In the genomic region with DNA sequence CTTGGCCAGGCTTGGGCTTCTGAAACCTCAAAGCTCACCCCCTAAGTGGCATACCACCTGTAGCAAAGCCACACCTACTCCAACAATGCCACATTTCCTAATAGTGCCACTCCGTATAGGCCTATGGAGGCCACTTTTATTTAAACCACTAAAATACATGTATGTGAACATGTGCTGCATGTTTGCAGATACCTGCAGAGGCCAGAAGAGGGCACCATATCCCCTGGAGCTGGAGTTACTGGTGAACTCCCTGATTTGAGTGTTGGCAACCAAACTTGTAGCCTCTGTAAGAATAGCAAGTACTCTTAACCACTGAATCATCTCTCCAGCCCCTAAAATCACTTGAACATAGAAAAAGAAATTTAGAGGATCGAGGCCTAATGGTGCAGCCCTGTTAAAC, we compare ENCODE assay signal across 1 mouse cellular context.
A peak's percentile ranks its signal among the peaks of the same experiment; 100 is the strongest.
TF ChIP-seq lines count a peak whose summit lies in the region.

No protein-coding gene starts in this region.

TF ChIP-seq in CH12.LX, 34 proteins besides CTCF, POLR2A, EP300 and RAD21:
- TF ChIP-seq SMC3 (IDR thresholded peaks at IDR 0.05; ENCODE audit: low read depth, low read length) (peak; percentile 75), ZKSCAN1 (IDR thresholded peaks at IDR 0.05; ENCODE audit: borderline replicate concordance, low read depth, low read length) (no peak), UBTF (IDR thresholded peaks at IDR 0.05; ENCODE audit: low read depth, low read length) (no peak), TCF12 (IDR thresholded peaks at IDR 0.05; ENCODE audit: low read depth, low read length) (no peak), JUND (conservative IDR thresholded peaks at IDR 0.05; ENCODE audit: low read depth, low read length) (no peak), MXI1 (IDR thresholded peaks at IDR 0.05; ENCODE audit: low read depth, low read length) (no peak), BHLHE40 (IDR thresholded peaks at IDR 0.05; ENCODE audit: low read depth, low read length) (no peak), RCOR1 (conservative IDR thresholded peaks at IDR 0.05; ENCODE audit: low read depth, low read length) (no peak), POLR2AphosphoS2 (IDR thresholded peaks at IDR 0.05; ENCODE audit: low read depth, low read length) (no peak), IRF4 (IDR thresholded peaks at IDR 0.05; ENCODE audit: low read depth, low read length) (no peak), USF2 (conservative IDR thresholded peaks at IDR 0.05; ENCODE audit: low read depth, low read length) (no peak), MEF2A (IDR thresholded peaks at IDR 0.05; ENCODE audit: borderline replicate concordance, low read depth, low read length) (no peak), ZMIZ1 (IDR thresholded peaks at IDR 0.05; ENCODE audit: low read depth, low read length) (no peak), CHD1 (IDR thresholded peaks at IDR 0.05; ENCODE audit: low read depth, low read length) (no peak), MAX (IDR thresholded peaks at IDR 0.05; ENCODE audit: low read length) (0 out of 2 replicates have a peak, but pooled peaks have one; percentile 34)
